Mouse (Mus musculus) ES-Bruce4 (cell line): ENCODE measurements around the gene Cbfa2t3.

ENCODE experiments used
- EP300 ChIP-seq: IDR thresholded peaks from 2 replicates; pipeline ENCODE4 v1.6.1; 2011; ENCODE audit warnings: low read depth, low read length; ENCODE audit not compliant: insufficient read depth
- POLR2A ChIP-seq: IDR thresholded peaks from one replicate; pipeline ENCODE4 v1.8.1; 2011; ENCODE audit warnings: low read length; ENCODE audit not compliant: insufficient read depth

- TF ChIP-seq POLR2A, result no peak
- TF ChIP-seq EP300, result no peak
These were observed 92.1 kb downstream of the Cbfa2t3 start for GRCm38 (mm10) chr8:122606810-122607209.
